Mouse (Mus musculus) heart, embryonic 16.5 days (tissue): ENCODE data around the gene Ip6k1. TPM values are rescaled to one million over a fixed set of nuclear protein-coding genes. Genes with fewer than 3 reads are reported as not detected.

Experiments used
- ATAC-seq: fragments of 200-750 bp; cut with Nextera tagmentation; replicated peaks from 2 replicates; pipeline ENCODE4 v1.8.0; 2017; ENCODE audit warnings: moderate number of reproducible peaks; ENCODE audit not compliant: insufficient read depth, low FRiP score; ENCODE audit errors: extremely low read depth
- H3K27ac ChIP-seq: fragments of 300-500 bp; sonication (generic); 2 replicates; pipeline ENCODE4 v1.5.1; 2014; ENCODE audit warnings: mild to moderate bottlenecking, low read length, control low read depth, moderate library complexity
- H3K27me3 ChIP-seq: fragments of 300-500 bp; sonication (generic); 2 replicates; pipeline ENCODE4 v1.6.1; 2014; ENCODE audit warnings: low read length, mixed read lengths; ENCODE audit not compliant: control insufficient read depth, insufficient read depth
- H3K36me3 ChIP-seq: fragments of 300-500 bp; sonication (generic); 2 replicates; pipeline ENCODE4 v1.6.1; 2014; ENCODE audit not compliant: control insufficient read depth, insufficient read depth
- H3K4me1 ChIP-seq: fragments of 300-500 bp; sonication (generic); 2 replicates; pipeline ENCODE4 v1.6.1; 2014; ENCODE audit warnings: low read length, mixed read lengths; ENCODE audit not compliant: control insufficient read depth, insufficient read depth
- H3K4me2 ChIP-seq: fragments of 300-500 bp; sonication (generic); 2 replicates; pipeline ENCODE4 v1.6.1; 2014; ENCODE audit warnings: low read depth, mild to moderate bottlenecking, control low read depth, low read length
- H3K4me3 ChIP-seq: fragments of 300-500 bp; sonication (generic); 2 replicates; pipeline ENCODE4 v1.5.1; 2014; ENCODE audit warnings: mild to moderate bottlenecking, control low read depth, low read length
- H3K9ac ChIP-seq: fragments of 300-500 bp; sonication (generic); 2 replicates; pipeline ENCODE4 v1.6.1; 2014; ENCODE audit warnings: low read length, control low read depth
- H3K9me3 ChIP-seq: fragments of 300-500 bp; sonication (generic); replicated peaks from 2 replicates; pipeline ENCODE4 v1.6.1; 2016; ENCODE audit warnings: low read length; ENCODE audit not compliant: control insufficient read depth
- WGBS: fragments of 180-500 bp; shearing (Covaris S2); extraction: QIAGEN DNeasy Blood & Tissue Kit; methylation state at CpG from one replicate; pipeline ENCODE4 v1.1.7; 2014; 5-methylcytosine and 5-hydroxymethylcytosine counted together
- polyA plus RNA-seq: library from polyadenylated mRNA; unstranded; fragments of >200 nt; fragmentation: Nextera tagmentation; extraction: Ambion mirVana; gene quantifications from 2 replicates; pipeline ENCODE4 v1.2.1, GENCODE M21; 2015

Ip6k1 gene
- 38.8 and 43.9 TPM in 2 replicates for polyA plus RNA-seq

- WGBS: under 1% methylated on average over 51 of the region's 51 CpGs
- Histone ChIP-seq H3K4me3 (peak within 1 kb of the TSS; percentile 86), H3K27ac (peak within 1 kb of the TSS; percentile 96), H3K4me1 (peaks cover 20% of the 10 kb centered on the region), H3K36me3 (no peaks in the 10 kb centered on the region; the same call in 1 of the 2 replicates), H3K9me3 (no peaks in the 10 kb centered on the region), H3K4me2 (peak within 1 kb of the TSS; percentile 94), H3K27me3 (no peaks in the 10 kb centered on the region), H3K9ac (peak within 1 kb of the TSS; percentile 98)
- peak; percentile 99 for ATAC-seq
These were observed at the start of gene Ip6k1 for GRCm38 (mm10) chr9:108001922-108002770. TSS of gene Ip6k1 (plus strand) at chr9:108002501.

GRCm38 (mm10) chr9:107955613-107956289, 46.5 kb upstream of the Ip6k1 start:
- Histone ChIP-seq H3K9ac (no peak overlapping the region), H3K4me3 (no peak overlapping the region), H3K4me1 (peaks cover 10% of the 10 kb centered on the region), H3K27ac (no peak overlapping the region), H3K4me2 (no peak overlapping the region), H3K27me3 (no peaks in the 10 kb centered on the region), H3K9me3 (no peaks in the 10 kb centered on the region), H3K36me3 (peaks cover 15% of the 10 kb centered on the region; the same call in 1 of the 2 replicates)
- ATAC-seq: no peak
- 68% methylated on average over 6 of the region's 6 CpGs for WGBS

GRCm38 (mm10) chr9:107957141-107957540, 45.2 kb upstream of the Ip6k1 start:
- WGBS: 59% methylated on average over 6 of the region's 6 CpGs
- Histone ChIP-seq H3K27ac (no peak overlapping the region), H3K4me2 (no peak overlapping the region), H3K9me3 (no peaks in the 10 kb centered on the region), H3K4me1 (no peaks in the 10 kb centered on the region), H3K4me3 (no peak overlapping the region), H3K9ac (no peak overlapping the region), H3K36me3 (peaks cover 15% of the 10 kb centered on the region; the same call in 1 of the 2 replicates), H3K27me3 (no peaks in the 10 kb centered on the region)
- no peak for ATAC-seq

GRCm38 (mm10) chr9:107959896-107960295, 42.4 kb upstream of the Ip6k1 start:
- no peak for ATAC-seq
- Histone ChIP-seq H3K4me1 (no peaks in the 10 kb centered on the region), H3K27me3 (no peaks in the 10 kb centered on the region), H3K4me3 (no peak overlapping the region), H3K9ac (no peak overlapping the region), H3K36me3 (peaks cover 15% of the 10 kb centered on the region; the same call in 1 of the 2 replicates), H3K9me3 (no peaks in the 10 kb centered on the region), H3K27ac (no peak overlapping the region), H3K4me2 (no peak overlapping the region)
- 71% methylated on average over 6 of the region's 6 CpGs for WGBS

- H3K4me1 ChIP-seq: no peaks in the 10 kb centered on the region
- no peak overlapping the region for H3K4me2 ChIP-seq
- no peaks in the 10 kb centered on the region for H3K9me3 ChIP-seq
- H3K36me3 ChIP-seq: peaks cover 15% of the 10 kb centered on the region; the same call in 1 of the 2 replicates
- H3K27me3 ChIP-seq: no peaks in the 10 kb centered on the region
- no peak overlapping the region for H3K27ac ChIP-seq
- no peak overlapping the region for H3K9ac ChIP-seq
- ATAC-seq: no peak
- H3K4me3 ChIP-seq: no peak overlapping the region
- 71% methylated on average over 4 of the region's 4 CpGs for WGBS
These were observed 41.4 kb upstream of the Ip6k1 start for GRCm38 (mm10) chr9:107960928-107961327.

- Histone ChIP-seq H3K9me3 (no peaks in the 10 kb centered on the region), H3K27ac (no peak overlapping the region), H3K27me3 (no peaks in the 10 kb centered on the region), H3K4me3 (no peak overlapping the region), H3K9ac (no peak overlapping the region), H3K4me2 (no peak overlapping the region), H3K36me3 (peaks cover 15% of the 10 kb centered on the region; the same call in 1 of the 2 replicates), H3K4me1 (no peaks in the 10 kb centered on the region)
- 83% methylated on average over 10 of the region's 10 CpGs for WGBS
- ATAC-seq: no peak
These were observed 40.9 kb upstream of the Ip6k1 start for GRCm38 (mm10) chr9:107961351-107961762.

- H3K9me3 ChIP-seq: no peaks in the 10 kb centered on the region
- no peak overlapping the region for H3K4me2 ChIP-seq
- H3K27me3 ChIP-seq: no peaks in the 10 kb centered on the region
- no peak for ATAC-seq
- H3K36me3 ChIP-seq: peaks cover 14% of the 10 kb centered on the region; the same call in 1 of the 2 replicates
- no peak overlapping the region for H3K4me3 ChIP-seq
- no peaks in the 10 kb centered on the region for H3K4me1 ChIP-seq
- 51% methylated on average over 5 of the region's 5 CpGs for WGBS
- no peak overlapping the region for H3K9ac ChIP-seq
- no peak overlapping the region for H3K27ac ChIP-seq
These were observed 40.4 kb upstream of the Ip6k1 start for GRCm38 (mm10) chr9:107961881-107962280.

GRCm38 (mm10) chr9:107962916-107963315, 39.4 kb upstream of the Ip6k1 start:
- Histone ChIP-seq H3K4me1 (no peaks in the 10 kb centered on the region), H3K9ac (no peak overlapping the region), H3K27me3 (no peaks in the 10 kb centered on the region), H3K27ac (no peak overlapping the region), H3K9me3 (no peaks in the 10 kb centered on the region), H3K4me3 (no peak overlapping the region), H3K4me2 (no peak overlapping the region), H3K36me3 (0 out of 2 replicates have a peak, but pooled peaks cover 7% of the 10 kb centered on the region)
- ATAC-seq: no peak
- 87% methylated on average over 9 of the region's 9 CpGs for WGBS

GRCm38 (mm10) chr9:107963700-107964099, 38.6 kb upstream of the Ip6k1 start:
- no peak overlapping the region for H3K4me2 ChIP-seq
- H3K36me3 ChIP-seq: 0 out of 2 replicates have a peak, but pooled peaks cover 7% of the 10 kb centered on the region
- no peak overlapping the region for H3K4me3 ChIP-seq
- no peaks in the 10 kb centered on the region for H3K9me3 ChIP-seq
- H3K27ac ChIP-seq: peak overlapping the region; percentile 56
- no peaks in the 10 kb centered on the region for H3K27me3 ChIP-seq
- H3K4me1 ChIP-seq: no peaks in the 10 kb centered on the region
- peak; percentile 75 for ATAC-seq
- 11% methylated on average over 5 of the region's 5 CpGs for WGBS
- H3K9ac ChIP-seq: no peak overlapping the region
